Mouse (Mus musculus): ENCODE measurements at regions not wholly inside any gene's neighbourhood (a gene's known extent, or its start where the extent isn't known, plus 50 kb on each side); places are given as distances from the start of the nearest gene placed in this dataset.
A peak's percentile ranks its signal among the peaks of the same experiment; 100 is the strongest.

DNA sequence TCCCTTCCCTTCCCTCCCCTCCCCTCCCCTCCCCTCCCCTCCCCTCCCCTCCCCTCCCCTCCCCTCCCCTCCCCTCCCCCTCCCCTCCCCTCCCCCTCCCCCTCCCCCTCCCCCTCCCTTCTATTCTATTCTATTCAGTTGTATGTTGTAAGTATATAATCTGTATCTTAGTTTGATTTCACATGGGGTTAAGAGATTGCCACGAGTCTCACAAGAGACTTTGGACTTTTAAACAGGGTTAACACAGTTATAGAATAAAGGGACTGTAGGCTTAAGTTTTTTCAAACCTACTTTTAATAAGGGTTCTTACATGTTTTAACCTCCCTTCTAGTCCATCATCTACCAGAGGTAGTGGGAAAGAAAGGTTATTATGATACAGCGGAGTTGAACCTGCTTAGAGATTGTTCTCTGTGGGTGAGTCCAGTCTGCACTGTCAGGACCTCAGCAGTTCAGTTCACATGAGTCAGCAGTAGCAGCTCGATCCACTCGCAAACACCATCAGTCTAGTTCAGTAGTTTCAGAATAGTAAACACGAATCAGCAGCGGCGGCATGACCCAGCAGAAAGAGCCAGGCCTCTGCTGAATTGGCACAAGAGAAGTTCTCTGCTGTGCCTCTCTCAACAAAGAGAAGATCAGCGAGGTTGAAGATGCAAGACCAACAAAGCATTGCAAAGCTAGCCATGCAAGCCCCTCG is 116.8 kb upstream of the Shb start:
- no peak overlapping the region for H3K4me3 ChIP-seq (replicated peaks; ENCODE audit: low read length)
- ATAC-seq (ENCODE audit: low FRiP score, low read depth) (no peak), DNase-seq (ENCODE audit: low spot score) (no peak)
- H3K9me3 ChIP-seq (ENCODE audit: control insufficient read depth, low read length), result no peaks in the 10 kb centered on the region
- TF ChIP-seq POLR2A (IDR thresholded peaks at IDR 0.05; ENCODE audit: borderline replicate concordance, extremely low read depth, insufficient read depth, insufficient read length), result no peak
- no peak overlapping the region for H3K27ac ChIP-seq (replicated peaks; ENCODE audit: low read depth, low read length)
- no peak overlapping the region for H3K4me2 ChIP-seq (replicated peaks; ENCODE audit: low read depth, low read length, severe bottlenecking)
- 92% methylated on average over 9 of the region's 9 CpGs for WGBS
- H3K27me3 ChIP-seq (ENCODE audit: control insufficient read depth, insufficient read depth, low read length), result no peaks in the 10 kb centered on the region
- H3K9ac ChIP-seq (ENCODE audit: low read depth, low read length, severe bottlenecking), result no peak overlapping the region
- H3K36me3 ChIP-seq (ENCODE audit: control insufficient read depth, insufficient read depth, low read length), result no peaks in the 10 kb centered on the region
- no peaks in the 10 kb centered on the region; the same call in 1 of the 2 replicates for H3K4me1 ChIP-seq (ENCODE audit: control insufficient read depth, insufficient read depth, low read length)

GRCm38 (mm10) chr4:45647514-45647913 is 115.2 kb upstream of the Shb start:
- DNase-seq (ENCODE audit: low spot score) (no peak), ATAC-seq (ENCODE audit: low FRiP score, low read depth) (no peak)
- Histone ChIP-seq H3K36me3 (ENCODE audit: control insufficient read depth, insufficient read depth, low read length) (no peaks in the 10 kb centered on the region), H3K4me3 (replicated peaks; ENCODE audit: low read length) (no peak overlapping the region), H3K27ac (replicated peaks; ENCODE audit: low read depth, low read length) (no peak overlapping the region), H3K4me1 (ENCODE audit: control insufficient read depth, insufficient read depth, low read length) (no peaks in the 10 kb centered on the region), H3K27me3 (ENCODE audit: control insufficient read depth, insufficient read depth, low read length) (no peaks in the 10 kb centered on the region), H3K9me3 (ENCODE audit: control insufficient read depth, low read length) (no peaks in the 10 kb centered on the region), H3K4me2 (replicated peaks; ENCODE audit: low read depth, low read length, severe bottlenecking) (no peak overlapping the region), H3K9ac (ENCODE audit: low read depth, low read length, severe bottlenecking) (no peak overlapping the region)
- 60% methylated on average over 3 of the region's 3 CpGs for WGBS
- TF ChIP-seq POLR2A (IDR thresholded peaks at IDR 0.05; ENCODE audit: borderline replicate concordance, extremely low read depth, insufficient read depth, insufficient read length), result no peak

- no peak for ATAC-seq (ENCODE audit: low FRiP score, low read depth)
- Histone ChIP-seq H3K4me1 (ENCODE audit: control insufficient read depth, insufficient read depth, low read length) (0 out of 2 replicates have a peak, but pooled peaks cover 6% of the 10 kb centered on the region), H3K4me3 (replicated peaks; ENCODE audit: low read length) (no peak overlapping the region), H3K9ac (ENCODE audit: low read depth, low read length, severe bottlenecking) (no peak overlapping the region), H3K27me3 (ENCODE audit: control insufficient read depth, insufficient read depth, low read length) (no peaks in the 10 kb centered on the region), H3K36me3 (ENCODE audit: control insufficient read depth, insufficient read depth, low read length) (no peaks in the 10 kb centered on the region), H3K9me3 (ENCODE audit: control insufficient read depth, low read length) (no peaks in the 10 kb centered on the region), H3K27ac (replicated peaks; ENCODE audit: low read depth, low read length) (no peak overlapping the region), H3K4me2 (replicated peaks; ENCODE audit: low read depth, low read length, severe bottlenecking) (no peak overlapping the region)
- no peak for DNase-seq (ENCODE audit: low spot score)
- TF ChIP-seq POLR2A (IDR thresholded peaks at IDR 0.05; ENCODE audit: borderline replicate concordance, extremely low read depth, insufficient read depth, insufficient read length), result no peak
- 79% methylated on average over 10 of the region's 10 CpGs for WGBS
Measured at GRCm38 (mm10) chr4:45642604-45643003, 110.3 kb upstream of the Shb start.

- H3K9me3 ChIP-seq (ENCODE audit: control insufficient read depth, low read length), result no peaks in the 10 kb centered on the region
- no peak for TF ChIP-seq POLR2A (IDR thresholded peaks at IDR 0.05; ENCODE audit: borderline replicate concordance, extremely low read depth, insufficient read depth, insufficient read length)
- 0 out of 2 replicates have a peak, but pooled peaks cover 6% of the 10 kb centered on the region for H3K4me1 ChIP-seq (ENCODE audit: control insufficient read depth, insufficient read depth, low read length)
- H3K36me3 ChIP-seq (ENCODE audit: control insufficient read depth, insufficient read depth, low read length), result no peaks in the 10 kb centered on the region
- WGBS, result 54% methylated on average over 5 of the region's 5 CpGs
- DNase-seq (ENCODE audit: low spot score) (no peak), ATAC-seq (ENCODE audit: low FRiP score, low read depth) (peak; percentile 62)
- H3K4me3 ChIP-seq (replicated peaks; ENCODE audit: low read length), result no peak overlapping the region
- H3K9ac ChIP-seq (ENCODE audit: low read depth, low read length, severe bottlenecking), result no peak overlapping the region
- no peak overlapping the region for H3K27ac ChIP-seq (replicated peaks; ENCODE audit: low read depth, low read length)
- no peaks in the 10 kb centered on the region for H3K27me3 ChIP-seq (ENCODE audit: control insufficient read depth, insufficient read depth, low read length)
- no peak overlapping the region for H3K4me2 ChIP-seq (replicated peaks; ENCODE audit: low read depth, low read length, severe bottlenecking)
Measured at GRCm38 (mm10) chr4:45641272-45641671, 109.0 kb upstream of the Shb start.

- H3K27me3 ChIP-seq (ENCODE audit: control insufficient read depth, insufficient read depth, low read length), result no peaks in the 10 kb centered on the region
- no peaks in the 10 kb centered on the region for H3K9me3 ChIP-seq (ENCODE audit: control insufficient read depth, low read length)
- no peak overlapping the region for H3K4me2 ChIP-seq (replicated peaks; ENCODE audit: low read depth, low read length, severe bottlenecking)
- no peak for ATAC-seq (ENCODE audit: low FRiP score, low read depth)
- no peak overlapping the region for H3K4me3 ChIP-seq (replicated peaks; ENCODE audit: low read length)
- no peak overlapping the region for H3K9ac ChIP-seq (ENCODE audit: low read depth, low read length, severe bottlenecking)
- 23% methylated on average over 11 of the region's 11 CpGs for WGBS
- H3K4me1 ChIP-seq (ENCODE audit: control insufficient read depth, insufficient read depth, low read length), result 0 out of 2 replicates have a peak, but pooled peaks cover 6% of the 10 kb centered on the region
- no peak for TF ChIP-seq POLR2A (IDR thresholded peaks at IDR 0.05; ENCODE audit: borderline replicate concordance, extremely low read depth, insufficient read depth, insufficient read length)
- H3K27ac ChIP-seq (replicated peaks; ENCODE audit: low read depth, low read length), result no peak overlapping the region
- DNase-seq (ENCODE audit: low spot score), result no peak
- no peaks in the 10 kb centered on the region for H3K36me3 ChIP-seq (ENCODE audit: control insufficient read depth, insufficient read depth, low read length)
Measured at GRCm38 (mm10) chr4:45640713-45641112, 108.4 kb upstream of the Shb start.
